Mouse (Mus musculus): ENCODE data around the gene Spon2. TPM values are rescaled to one million over a fixed set of nuclear protein-coding genes. Genes with fewer than 3 reads are reported as not detected.
A peak's percentile ranks its signal among the peaks of the same experiment; 100 is the strongest.

Spon2 gene
- total and polyA plus RNA-seq, 2 experiments from 2014 or later = 2.3 to 4.4 TPM

- Histone ChIP-seq H3K36me3 (ENCODE audit: insufficient read depth, low read length) (no peaks in the 10 kb centered on the region), H3K27ac (ENCODE audit: low read depth, low read length) (no peak overlapping the region), H3K4me3 (ENCODE audit: low read depth, low read length) (no peak overlapping the region), H3K9ac (replicated peaks; ENCODE audit: low read length, poor library complexity, severe bottlenecking) (no peak overlapping the region), H3K4me2 (ENCODE audit: low read depth, low read length, poor library complexity, severe bottlenecking) (no peak overlapping the region), H3K4me1 (ENCODE audit: insufficient read depth, low read length) (no peaks in the 10 kb centered on the region), H3K9me3 (ENCODE audit: low read length) (no peaks in the 10 kb centered on the region), H3K27me3 (ENCODE audit: insufficient read depth, low read length) (no peaks in the 10 kb centered on the region)
- 76% methylated on average over 10 of the region's 10 CpGs for WGBS
- ATAC-seq (ENCODE audit: low FRiP score) (no peak), DNase-seq (ENCODE audit: low spot score) (peak; percentile 77)
- TF ChIP-seq CTCF (IDR thresholded peaks at IDR 0.05) = no peak
These were observed 2.2 kb upstream of the Spon2 start for GRCm38 (mm10) chr5:33220350-33221044.

GRCm38 (mm10) chr5:33219831-33220230 is 1.6 kb upstream of the Spon2 start:
- Histone ChIP-seq H3K9me3 (ENCODE audit: low read length) (no peaks in the 10 kb centered on the region), H3K4me2 (ENCODE audit: low read depth, low read length, poor library complexity, severe bottlenecking) (no peak overlapping the region), H3K27ac (ENCODE audit: low read depth, low read length) (no peak overlapping the region), H3K9ac (replicated peaks; ENCODE audit: low read length, poor library complexity, severe bottlenecking) (no peak overlapping the region), H3K4me1 (ENCODE audit: insufficient read depth, low read length) (no peaks in the 10 kb centered on the region), H3K4me3 (ENCODE audit: low read depth, low read length) (no peak overlapping the region), H3K36me3 (ENCODE audit: insufficient read depth, low read length) (no peaks in the 10 kb centered on the region), H3K27me3 (ENCODE audit: insufficient read depth, low read length) (no peaks in the 10 kb centered on the region)
- ATAC-seq (ENCODE audit: low FRiP score) = no peak
- TF ChIP-seq CTCF (IDR thresholded peaks at IDR 0.05) = no peak
- 90% methylated on average over 4 of the region's 4 CpGs for WGBS
- no peak for DNase-seq (ENCODE audit: low spot score)

GRCm38 (mm10) chr5:33218746-33219449 is 643 bp upstream of the Spon2 start:
- no peak for DNase-seq (ENCODE audit: low spot score)
- H3K27ac ChIP-seq (ENCODE audit: low read depth, low read length) = no peak overlapping the region
- WGBS = 71% methylated on average over 20 of the region's 20 CpGs

GRCm38 (mm10) chr5:33217663-33218062 is 592 bp downstream of the Spon2 start:
- H3K27me3 ChIP-seq (ENCODE audit: insufficient read depth, low read length) = no peaks in the 10 kb centered on the region
- no peak overlapping the region for H3K4me3 ChIP-seq (ENCODE audit: low read depth, low read length)
- H3K9me3 ChIP-seq (ENCODE audit: low read length) = no peaks in the 10 kb centered on the region
- no peaks in the 10 kb centered on the region for H3K36me3 ChIP-seq (ENCODE audit: insufficient read depth, low read length)
- DNase-seq (ENCODE audit: low spot score) = no peak
- no peak overlapping the region for H3K9ac ChIP-seq (replicated peaks; ENCODE audit: low read length, poor library complexity, severe bottlenecking)
- no peak overlapping the region for H3K27ac ChIP-seq (ENCODE audit: low read depth, low read length)
- TF ChIP-seq CTCF (IDR thresholded peaks at IDR 0.05) = no peak
- WGBS = 66% methylated on average over 3 of the region's 3 CpGs
- H3K4me1 ChIP-seq (ENCODE audit: insufficient read depth, low read length) = no peaks in the 10 kb centered on the region
- ATAC-seq (ENCODE audit: low FRiP score) = no peak
- H3K4me2 ChIP-seq (ENCODE audit: low read depth, low read length, poor library complexity, severe bottlenecking) = no peak overlapping the region

More at GRCm38 (mm10) chr5:33218746-33219449, 643 bp upstream of the Spon2 start:
- TF ChIP-seq CTCF (IDR thresholded peaks at IDR 0.05) = no peak
- H3K4me3 ChIP-seq (ENCODE audit: low read depth, low read length) = no peak overlapping the region
- no peak overlapping the region for H3K9ac ChIP-seq (replicated peaks; ENCODE audit: low read length, poor library complexity, severe bottlenecking)
- no peak for ATAC-seq (ENCODE audit: low FRiP score)
- no peaks in the 10 kb centered on the region for H3K36me3 ChIP-seq (ENCODE audit: insufficient read depth, low read length)
- H3K4me1 ChIP-seq (ENCODE audit: insufficient read depth, low read length) = no peaks in the 10 kb centered on the region
- H3K9me3 ChIP-seq (ENCODE audit: low read length) = no peaks in the 10 kb centered on the region
- no peaks in the 10 kb centered on the region for H3K27me3 ChIP-seq (ENCODE audit: insufficient read depth, low read length)
- H3K4me2 ChIP-seq (ENCODE audit: low read depth, low read length, poor library complexity, severe bottlenecking) = no peak overlapping the region

GRCm38 (mm10) chr5:33214723-33215122 is 3.5 kb downstream of the Spon2 start:
- ATAC-seq (ENCODE audit: low FRiP score) (no peak), DNase-seq (ENCODE audit: low spot score) (no peak)
- Histone ChIP-seq H3K9me3 (ENCODE audit: low read length) (no peaks in the 10 kb centered on the region), H3K4me2 (ENCODE audit: low read depth, low read length, poor library complexity, severe bottlenecking) (no peak overlapping the region), H3K27ac (ENCODE audit: low read depth, low read length) (no peak overlapping the region), H3K36me3 (ENCODE audit: insufficient read depth, low read length) (no peaks in the 10 kb centered on the region), H3K9ac (replicated peaks; ENCODE audit: low read length, poor library complexity, severe bottlenecking) (no peak overlapping the region), H3K4me1 (ENCODE audit: insufficient read depth, low read length) (no peaks in the 10 kb centered on the region), H3K4me3 (ENCODE audit: low read depth, low read length) (no peak overlapping the region), H3K27me3 (ENCODE audit: insufficient read depth, low read length) (no peaks in the 10 kb centered on the region)
- no peak for TF ChIP-seq CTCF (IDR thresholded peaks at IDR 0.05)
- 70% methylated on average over 4 of the region's 4 CpGs for WGBS

GRCm38 (mm10) chr5:33211254-33211653 is 7.0 kb downstream of the Spon2 start:
- Histone ChIP-seq H3K4me1 (ENCODE audit: insufficient read depth, low read length) (no peaks in the 10 kb centered on the region), H3K9me3 (ENCODE audit: low read length) (no peaks in the 10 kb centered on the region), H3K4me2 (ENCODE audit: low read depth, low read length, poor library complexity, severe bottlenecking) (no peak overlapping the region), H3K27ac (ENCODE audit: low read depth, low read length) (no peak overlapping the region), H3K4me3 (ENCODE audit: low read depth, low read length) (no peak overlapping the region), H3K9ac (replicated peaks; ENCODE audit: low read length, poor library complexity, severe bottlenecking) (no peak overlapping the region), H3K27me3 (ENCODE audit: insufficient read depth, low read length) (no peaks in the 10 kb centered on the region), H3K36me3 (ENCODE audit: insufficient read depth, low read length) (no peaks in the 10 kb centered on the region)
- no peak for TF ChIP-seq CTCF (IDR thresholded peaks at IDR 0.05)
- WGBS = 75% methylated on average over 5 of the region's 5 CpGs
- ATAC-seq (ENCODE audit: low FRiP score) (no peak), DNase-seq (ENCODE audit: low spot score) (no peak)

Measured in midbrain, postnatal 0 days (tissue).